Mouse (Mus musculus) erythroblast, embryonic 14.5 days (primary cell): ENCODE measurements around the gene Klhl40.

Experiments
- GATA1 ChIP-seq: IDR thresholded peaks from 2 replicates; pipeline ENCODE4 v1.6.1; 2012; ENCODE audit warnings: low read length, inconsistent platforms, mixed read lengths
- TAL1 ChIP-seq: IDR thresholded peaks from 3 replicates; pipeline ENCODE4 v1.6.1; 2012; ENCODE audit warnings: low read length, inconsistent platforms, mixed read lengths

DNA sequence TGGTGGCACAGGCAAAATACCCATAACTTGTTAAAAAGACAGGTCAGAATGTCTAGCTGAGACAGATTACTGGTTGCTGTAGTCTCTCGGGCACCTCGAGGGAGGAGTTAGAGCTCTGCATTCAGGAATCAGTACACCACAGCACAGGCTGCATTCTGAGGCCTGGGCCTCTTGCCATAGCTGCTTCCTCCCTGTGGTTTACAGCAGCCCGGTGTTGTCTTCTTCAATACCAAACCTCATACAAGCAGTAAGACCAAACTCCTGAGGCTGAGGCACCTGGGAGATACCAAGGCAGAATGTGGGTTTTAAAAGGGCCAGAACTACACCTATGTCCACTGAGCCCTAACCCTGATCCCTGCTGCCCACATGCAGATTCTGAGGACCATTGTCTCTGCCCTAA is 20.0 kb upstream of the Klhl40 start:
- TF ChIP-seq GATA1, result no peak
- TF ChIP-seq TAL1, result no peak
